Mouse (Mus musculus) kidney, postnatal 4 days (tissue): ENCODE measurements around the gene Asl.
"Not testable (repeated sequence)": the region's sequence is repeated elsewhere in the genome, so short reads cannot be mapped to it uniquely, and the experiment has no call there.

ENCODE experiments used
- DNase-seq, 2 experiments: peaks; one replicate each; pipeline ENCODE4 v3.0.0; 2021; ENCODE audit warnings: mixed read lengths in 2 of 2

The Asl gene

GRCm38 (mm10) chr5:130044201-130044695 is 15.2 kb upstream of the Asl start:
- peak; percentile 48 to 67 for DNase-seq

- no peak for DNase-seq
These were observed 14.7 kb upstream of the Asl start for GRCm38 (mm10) chr5:130043741-130044140.

- DNase-seq = no peak
These were observed 12.2 kb upstream of the Asl start for GRCm38 (mm10) chr5:130041262-130041661.

GRCm38 (mm10) chr5:130040797-130041196 is 11.8 kb upstream of the Asl start:
- no peak for DNase-seq

- peak; percentile 73 to 81 for DNase-seq
These were observed 8.9 kb upstream of the Asl start for GRCm38 (mm10) chr5:130037752-130038455.

- not testable (repeated sequence) for DNase-seq
These were observed 7.3 kb upstream of the Asl start for GRCm38 (mm10) chr5:130036300-130036699.

- DNase-seq = no peak
These were observed 4.8 kb upstream of the Asl start for GRCm38 (mm10) chr5:130033869-130034268.

- no peak for DNase-seq
These were observed 2.7 kb upstream of the Asl start for GRCm38 (mm10) chr5:130031410-130032390.

GRCm38 (mm10) chr5:130027696-130028095 is 1.4 kb downstream of the Asl start:
- no peak for DNase-seq

GRCm38 (mm10) chr5:130027134-130027533 is 1.9 kb downstream of the Asl start:
- peak; percentile 25 to 41 for DNase-seq

- peak; percentile 90 to 94 for DNase-seq
These were observed 5.1 kb downstream of the Asl start for GRCm38 (mm10) chr5:130023767-130024539.

GRCm38 (mm10) chr5:130023067-130023766 is 5.8 kb downstream of the Asl start:
- peak in 1 of 2 experiments; percentile 26 for DNase-seq

- no peak for DNase-seq
These were observed 6.7 kb downstream of the Asl start for GRCm38 (mm10) chr5:130022366-130022765.

GRCm38 (mm10) chr5:130021361-130021966 is 7.6 kb downstream of the Asl start:
- peak in 1 of 2 experiments; percentile 40 for DNase-seq

- DNase-seq = no peak
These were observed 9.6 kb downstream of the Asl start for GRCm38 (mm10) chr5:130019461-130019860.

GRCm38 (mm10) chr5:130015104-130015503 is 13.9 kb downstream of the Asl start:
- DNase-seq = no peak

- no peak for DNase-seq
These were observed 18.1 kb downstream of the Asl start for GRCm38 (mm10) chr5:130010961-130011360.

- DNase-seq = no peak
These were observed 19.3 kb downstream of the Asl start for GRCm38 (mm10) chr5:130009784-130010183.

- DNase-seq = no peak
These were observed 20.9 kb downstream of the Asl start for GRCm38 (mm10) chr5:130008034-130008590.

- DNase-seq = no peak
These were observed 21.7 kb downstream of the Asl start for GRCm38 (mm10) chr5:130007344-130007743.

- no peak for DNase-seq
These were observed 25.8 kb downstream of the Asl start for GRCm38 (mm10) chr5:130003229-130003628.
